Mouse (Mus musculus) heart, embryonic 15.5 days (tissue): ENCODE results near the gene Sntg2. TPM values are rescaled to one million over a fixed set of nuclear protein-coding genes. Genes with fewer than 3 reads are reported as not detected.

Experiments
- ATAC-seq: fragments of 200-750 bp; cut with Nextera tagmentation; replicated peaks from 2 replicates; pipeline ENCODE4 v1.8.0; 2017; ENCODE audit warnings: low read depth, moderate TSS enrichment; ENCODE audit not compliant: insufficient number of reproducible peaks, insufficient read depth, low FRiP score
- H3K27ac ChIP-seq: fragments of 300-500 bp; sonication (generic); 2 replicates; pipeline ENCODE4 v1.5.1; 2015; ENCODE audit warnings: mild to moderate bottlenecking, inconsistent platforms
- H3K27me3 ChIP-seq: fragments of 300-500 bp; sonication (generic); 2 replicates; pipeline ENCODE4 v1.6.1; 2015; ENCODE audit warnings: inconsistent platforms
- H3K36me3 ChIP-seq: fragments of 300-500 bp; sonication (generic); 2 replicates; pipeline ENCODE4 v1.6.1; 2015; ENCODE audit warnings: mild to moderate bottlenecking, inconsistent platforms
- H3K4me1 ChIP-seq: fragments of 300-500 bp; sonication (generic); replicated peaks from 2 replicates; pipeline ENCODE4 v1.6.1; 2015; ENCODE audit warnings: inconsistent platforms
- H3K4me2 ChIP-seq: fragments of 300-500 bp; sonication (generic); 2 replicates; pipeline ENCODE4 v1.6.1; 2015; ENCODE audit warnings: inconsistent platforms, mild to moderate bottlenecking, moderate library complexity
- H3K4me3 ChIP-seq: fragments of 300-500 bp; sonication (generic); 2 replicates; pipeline ENCODE4 v1.5.1; 2015; ENCODE audit warnings: mild to moderate bottlenecking, inconsistent platforms
- H3K9ac ChIP-seq: fragments of 300-500 bp; sonication (generic); 2 replicates; pipeline ENCODE4 v1.6.1; 2015; ENCODE audit warnings: mild to moderate bottlenecking, inconsistent platforms
- H3K9me3 ChIP-seq: fragments of 300-500 bp; sonication (generic); replicated peaks from 2 replicates; pipeline ENCODE4 v1.6.1; 2016; ENCODE audit warnings: inconsistent platforms
- WGBS: fragments of 180-500 bp; shearing (Covaris S2); methylation state at CpG from one replicate; pipeline ENCODE4 v1.1.7; 2015; ENCODE audit warnings: mixed read lengths; 5-methylcytosine and 5-hydroxymethylcytosine counted together
- polyA plus RNA-seq: library from polyadenylated mRNA; unstranded; fragments of >200 nt; fragmentation: Nextera tagmentation; extraction: Ambion mirVana; gene quantifications from 2 replicates; pipeline ENCODE4 v1.2.1, GENCODE M21; 2015

Gene Sntg2
- polyA plus RNA-seq, 1 experiment from 2014 or later, result 5.0 TPM

DNA sequence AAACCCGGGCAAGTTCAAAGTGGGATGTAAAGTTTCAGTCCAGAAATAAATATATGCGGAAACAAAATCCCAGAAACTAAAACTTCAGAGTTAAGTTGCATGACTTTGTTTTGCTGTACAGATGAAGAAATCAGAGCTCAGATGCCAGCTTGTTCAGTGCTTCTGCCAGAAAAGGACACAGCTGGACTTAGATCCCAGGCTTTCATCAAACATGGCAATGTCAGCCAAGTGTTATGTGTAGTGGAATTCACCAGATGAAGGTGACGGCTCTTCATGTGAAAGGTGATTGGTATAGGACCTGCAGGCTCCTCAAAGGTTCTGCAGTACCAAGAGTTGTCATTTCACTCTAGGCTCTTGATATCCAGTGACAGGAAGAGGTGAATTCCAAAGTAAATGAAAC is 132.3 kb downstream of the Sntg2 start:
- H3K27ac ChIP-seq, result no peak overlapping the region
- H3K27me3 ChIP-seq, result no peaks in the 10 kb centered on the region
- no peaks in the 10 kb centered on the region for H3K36me3 ChIP-seq
- no peak overlapping the region for H3K4me3 ChIP-seq
- H3K9me3 ChIP-seq, result no peaks in the 10 kb centered on the region
- H3K4me2 ChIP-seq, result no peak overlapping the region
- ATAC-seq, result no peak
- H3K4me1 ChIP-seq, result 0 out of 2 replicates have a peak, but pooled peaks cover 5% of the 10 kb centered on the region
- WGBS, result 75% methylated on average over 3 of the region's 3 CpGs
- no peak overlapping the region for H3K9ac ChIP-seq

DNA sequence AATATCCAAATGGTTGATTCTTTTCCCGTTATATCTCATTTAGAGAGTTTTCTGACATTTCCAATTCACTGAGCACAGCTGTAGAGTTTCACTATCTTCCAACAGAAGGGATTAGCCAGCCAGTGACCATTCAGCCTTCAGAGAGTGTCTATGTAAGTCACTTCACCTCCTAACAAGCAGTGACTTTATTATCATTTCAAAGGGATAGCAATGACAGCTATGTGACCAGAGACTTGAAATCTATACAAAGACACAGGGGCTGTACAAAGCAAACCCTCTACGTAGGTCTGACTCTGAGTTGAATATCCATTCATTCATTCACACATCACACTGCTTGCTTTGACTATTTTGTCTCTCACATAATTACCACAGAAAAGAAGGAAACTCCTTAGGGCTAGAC is 138.2 kb downstream of the Sntg2 start:
- H3K36me3 ChIP-seq, result no peaks in the 10 kb centered on the region
- H3K4me2 ChIP-seq, result no peak overlapping the region
- no peaks in the 10 kb centered on the region for H3K4me1 ChIP-seq
- no peak overlapping the region for H3K4me3 ChIP-seq
- H3K27ac ChIP-seq, result no peak overlapping the region
- H3K9me3 ChIP-seq, result no peaks in the 10 kb centered on the region
- WGBS, result 61% methylated on average over 2 of the region's 2 CpGs
- no peak for ATAC-seq
- H3K9ac ChIP-seq, result no peak overlapping the region
- no peaks in the 10 kb centered on the region for H3K27me3 ChIP-seq

DNA sequence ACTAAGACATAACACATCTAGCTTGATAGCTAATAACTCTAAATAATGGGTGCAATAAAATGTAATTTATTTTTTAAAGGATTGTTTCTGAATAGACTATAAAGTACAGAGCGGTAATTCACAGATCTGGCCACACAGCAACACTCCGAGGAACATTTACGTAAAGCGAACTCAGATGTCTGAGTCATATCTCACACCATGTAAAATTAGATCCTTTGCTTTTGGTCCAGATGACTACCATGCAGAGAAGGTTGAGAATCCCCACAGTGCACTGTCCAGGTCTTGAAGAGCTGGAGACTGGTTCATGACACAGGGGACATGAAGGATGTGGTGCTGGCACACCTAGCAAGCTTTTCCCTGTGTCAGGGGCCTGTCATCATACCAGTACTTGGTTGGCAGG is 145.2 kb downstream of the Sntg2 start:
- Histone ChIP-seq H3K4me1 (no peaks in the 10 kb centered on the region), H3K4me3 (no peak overlapping the region), H3K9me3 (no peaks in the 10 kb centered on the region), H3K36me3 (no peaks in the 10 kb centered on the region), H3K27ac (no peak overlapping the region), H3K9ac (no peak overlapping the region), H3K4me2 (no peak overlapping the region), H3K27me3 (no peaks in the 10 kb centered on the region)
- 88% methylated on average over 4 of the region's 4 CpGs for WGBS
- ATAC-seq, result no peak

DNA sequence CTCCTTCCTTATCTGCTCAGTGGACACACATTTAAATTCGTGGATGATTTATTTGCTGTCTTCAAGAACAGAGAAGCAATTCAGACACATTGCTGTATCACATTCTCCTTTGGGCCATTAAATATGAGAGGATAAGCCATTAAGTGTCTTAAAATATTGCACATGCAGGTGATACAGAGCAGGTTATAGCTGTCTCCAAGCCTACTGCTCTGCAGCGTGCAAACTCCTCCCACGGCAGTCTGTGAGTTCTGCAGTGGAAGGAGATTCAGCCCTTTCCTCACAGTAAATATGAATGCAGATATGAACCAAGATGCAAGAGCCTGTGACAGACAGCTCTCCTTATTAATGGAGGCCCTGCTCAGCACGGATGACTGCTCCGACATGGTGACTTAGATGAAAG is 146.9 kb downstream of the Sntg2 start:
- H3K27ac ChIP-seq, result no peak overlapping the region
- no peak overlapping the region for H3K4me3 ChIP-seq
- H3K9ac ChIP-seq, result no peak overlapping the region
- no peaks in the 10 kb centered on the region for H3K27me3 ChIP-seq
- no peaks in the 10 kb centered on the region for H3K9me3 ChIP-seq
- H3K4me2 ChIP-seq, result no peak overlapping the region
- 69% methylated on average over 5 of the region's 5 CpGs for WGBS
- no peaks in the 10 kb centered on the region for H3K4me1 ChIP-seq
- no peaks in the 10 kb centered on the region for H3K36me3 ChIP-seq
- no peak for ATAC-seq

DNA sequence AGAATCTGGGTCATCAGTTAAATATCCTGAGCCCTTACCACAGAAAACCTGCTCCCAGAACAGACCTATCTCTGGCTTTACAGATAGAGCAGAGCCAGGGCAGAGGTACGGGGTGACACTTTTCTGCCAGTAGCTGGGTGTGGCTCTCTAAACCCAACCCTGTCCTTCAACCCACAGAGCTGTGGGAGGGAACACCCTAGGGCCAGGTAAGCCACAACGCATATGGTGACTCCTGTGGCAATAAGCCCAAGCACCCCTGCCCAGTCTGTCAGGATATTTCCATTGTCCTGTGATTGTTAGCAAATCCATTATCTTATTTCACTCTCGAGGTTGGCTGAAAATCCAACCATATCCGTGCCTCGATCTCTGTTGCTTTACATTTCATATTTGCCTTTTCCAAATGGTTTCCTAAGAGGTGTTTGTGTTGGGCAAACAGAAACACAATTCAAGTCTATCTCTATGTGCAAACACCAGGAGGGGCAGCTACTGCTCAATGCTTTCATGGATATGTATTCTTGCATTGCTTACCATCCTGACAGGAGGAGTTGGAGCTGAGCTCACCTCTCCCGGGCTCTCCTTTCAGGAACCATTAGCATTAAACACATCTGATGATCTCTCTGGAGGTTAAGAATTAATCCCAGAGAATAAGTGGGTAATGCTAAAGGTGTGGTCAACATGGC is 156.3 kb downstream of the Sntg2 start:
- Histone ChIP-seq H3K4me3 (no peak overlapping the region), H3K9ac (no peak overlapping the region), H3K4me1 (no peaks in the 10 kb centered on the region), H3K9me3 (no peaks in the 10 kb centered on the region), H3K27ac (no peak overlapping the region), H3K27me3 (no peaks in the 10 kb centered on the region), H3K4me2 (no peak overlapping the region), H3K36me3 (no peaks in the 10 kb centered on the region)
- ATAC-seq, result no peak
- WGBS, result 71% methylated on average over 6 of the region's 6 CpGs

DNA sequence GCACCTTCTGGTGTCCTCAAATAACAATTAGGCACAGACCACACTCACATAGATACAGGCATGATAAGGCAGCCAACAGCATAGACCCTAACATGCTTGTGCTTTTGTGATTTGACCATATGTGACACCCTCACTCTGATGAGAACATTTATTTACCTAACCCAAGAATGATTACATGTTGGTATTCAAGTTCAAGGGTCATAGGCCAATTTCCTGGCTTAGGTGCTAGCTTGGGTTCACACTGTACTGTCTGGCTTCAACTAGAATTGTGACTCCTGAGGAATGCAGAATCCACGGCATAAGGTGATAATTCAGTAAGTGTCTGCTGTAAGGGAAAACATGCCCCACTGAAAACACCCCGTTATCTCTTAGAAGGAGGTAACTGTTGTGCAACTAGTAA is 158.4 kb downstream of the Sntg2 start:
- Histone ChIP-seq H3K27ac (no peak overlapping the region), H3K9ac (no peak overlapping the region), H3K4me2 (no peak overlapping the region), H3K9me3 (no peaks in the 10 kb centered on the region), H3K4me1 (no peaks in the 10 kb centered on the region), H3K27me3 (no peaks in the 10 kb centered on the region), H3K36me3 (no peaks in the 10 kb centered on the region), H3K4me3 (no peak overlapping the region)
- no peak for ATAC-seq
- WGBS, result 48% methylated on average over 2 of the region's 2 CpGs

DNA sequence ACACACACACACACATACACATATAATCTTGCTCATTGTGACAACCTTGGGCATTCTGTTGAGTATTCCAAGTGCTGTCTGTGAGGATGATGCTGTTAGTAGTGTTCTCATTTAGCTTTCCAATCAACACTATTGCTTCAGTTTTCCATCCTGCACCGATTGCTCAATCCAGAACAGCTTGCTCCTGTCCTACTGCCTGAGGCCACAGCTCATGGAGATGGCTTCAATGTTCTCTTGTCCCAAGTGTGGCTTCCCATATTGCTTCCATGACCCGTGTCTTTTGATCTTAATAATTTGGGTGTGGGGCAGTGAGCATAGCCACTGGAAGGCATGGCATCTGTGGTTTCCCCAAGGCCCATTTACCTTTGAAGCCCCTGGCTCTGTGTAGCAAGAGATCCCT is 162.8 kb downstream of the Sntg2 start:
- Histone ChIP-seq H3K27ac (no peak overlapping the region), H3K4me1 (0 out of 2 replicates have a peak, but pooled peaks cover 3% of the 10 kb centered on the region), H3K27me3 (no peaks in the 10 kb centered on the region), H3K9ac (no peak overlapping the region), H3K36me3 (no peaks in the 10 kb centered on the region), H3K4me3 (no peak overlapping the region), H3K9me3 (no peaks in the 10 kb centered on the region), H3K4me2 (no peak overlapping the region)
- 84% methylated on average over 2 of the region's 2 CpGs for WGBS
- ATAC-seq, result no peak

DNA sequence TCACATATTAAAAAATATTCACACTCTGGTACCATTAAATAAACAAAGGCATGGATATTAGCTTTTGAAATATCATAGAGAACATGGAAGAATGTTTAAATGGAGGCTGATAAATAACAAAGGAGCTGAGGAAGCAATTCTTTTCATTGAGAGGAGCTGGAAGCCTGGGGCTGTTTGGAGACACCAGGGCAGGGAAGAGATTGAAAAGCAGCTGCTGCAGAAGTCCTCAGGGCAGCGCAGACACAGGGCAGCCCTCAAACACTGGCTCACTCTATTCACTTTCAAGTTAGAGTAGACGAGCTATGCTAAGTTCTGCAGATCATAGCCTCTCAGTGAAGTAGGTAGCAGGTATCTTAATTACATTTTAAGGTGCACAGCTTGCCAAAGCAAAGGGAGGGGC is 164.6 kb downstream of the Sntg2 start:
- no peak for ATAC-seq
- no peaks in the 10 kb centered on the region for H3K27me3 ChIP-seq
- H3K4me1 ChIP-seq, result peaks cover 12% of the 10 kb centered on the region; the same call in 1 of the 2 replicates

DNA sequence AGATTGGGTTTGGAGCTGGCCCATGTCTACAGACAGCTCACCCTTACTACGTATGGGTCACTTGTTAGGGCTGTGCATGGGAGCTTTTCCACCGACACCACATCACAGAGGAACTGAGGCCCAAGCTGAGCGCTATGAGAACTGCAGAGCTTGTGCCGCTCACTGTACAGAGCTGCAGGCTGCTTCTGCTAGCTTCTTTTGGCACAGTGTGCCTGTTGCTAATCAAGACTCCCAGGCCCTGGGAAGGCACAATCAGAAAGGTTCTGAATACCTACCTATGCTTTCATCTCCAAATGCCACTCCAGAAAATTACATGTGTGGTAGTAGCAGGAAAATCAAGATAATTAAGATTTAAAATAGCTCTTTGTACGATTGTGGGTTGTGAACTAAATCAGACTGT is 165.1 kb downstream of the Sntg2 start:
- Histone ChIP-seq H3K4me1 (peaks cover 12% of the 10 kb centered on the region; the same call in 1 of the 2 replicates), H3K4me3 (no peak overlapping the region), H3K27me3 (no peaks in the 10 kb centered on the region), H3K27ac (no peak overlapping the region), H3K4me2 (no peak overlapping the region), H3K36me3 (no peaks in the 10 kb centered on the region), H3K9ac (no peak overlapping the region), H3K9me3 (no peaks in the 10 kb centered on the region)
- 63% methylated on average over 5 of the region's 5 CpGs for WGBS
- ATAC-seq, result no peak

More for the DNA sequence above, 164.6 kb downstream of the Sntg2 start:
- H3K4me3 ChIP-seq, result no peak overlapping the region
- H3K4me2 ChIP-seq, result no peak overlapping the region
- no peak overlapping the region for H3K27ac ChIP-seq
- 56% methylated on average over 2 of the region's 2 CpGs for WGBS
- H3K9me3 ChIP-seq, result no peaks in the 10 kb centered on the region
- H3K9ac ChIP-seq, result no peak overlapping the region
- no peaks in the 10 kb centered on the region for H3K36me3 ChIP-seq

DNA sequence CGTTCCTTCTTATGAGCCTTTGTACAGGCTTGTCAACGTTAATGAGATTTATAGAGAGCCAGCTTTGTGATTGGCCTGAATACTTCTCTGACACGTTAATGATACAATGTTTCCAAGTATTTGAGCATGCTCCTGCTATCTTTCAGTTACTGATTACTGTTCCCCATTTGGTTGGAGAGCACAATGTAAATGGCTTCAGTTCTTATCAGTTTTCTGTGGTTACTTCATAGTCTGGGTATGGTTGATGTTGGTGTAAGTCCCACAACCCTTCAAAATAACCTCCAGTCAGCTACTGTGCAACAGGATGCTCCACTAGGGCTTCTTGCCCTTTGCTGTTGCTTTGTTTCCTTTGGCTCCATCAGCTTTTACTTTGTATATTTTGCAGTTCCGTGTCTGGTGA is 168.7 kb downstream of the Sntg2 start:
- no peaks in the 10 kb centered on the region for H3K9me3 ChIP-seq
- no peaks in the 10 kb centered on the region for H3K27me3 ChIP-seq
- H3K27ac ChIP-seq, result peak overlapping the region; percentile 64
- peak; percentile 82 for ATAC-seq
- H3K4me3 ChIP-seq, result no peak overlapping the region
- peaks cover 14% of the 10 kb centered on the region; the same call in 1 of the 2 replicates for H3K4me1 ChIP-seq
- no peak overlapping the region for H3K9ac ChIP-seq
- H3K36me3 ChIP-seq, result no peaks in the 10 kb centered on the region
- no peak overlapping the region for H3K4me2 ChIP-seq
- 30% methylated on average over 4 of the region's 4 CpGs for WGBS

DNA sequence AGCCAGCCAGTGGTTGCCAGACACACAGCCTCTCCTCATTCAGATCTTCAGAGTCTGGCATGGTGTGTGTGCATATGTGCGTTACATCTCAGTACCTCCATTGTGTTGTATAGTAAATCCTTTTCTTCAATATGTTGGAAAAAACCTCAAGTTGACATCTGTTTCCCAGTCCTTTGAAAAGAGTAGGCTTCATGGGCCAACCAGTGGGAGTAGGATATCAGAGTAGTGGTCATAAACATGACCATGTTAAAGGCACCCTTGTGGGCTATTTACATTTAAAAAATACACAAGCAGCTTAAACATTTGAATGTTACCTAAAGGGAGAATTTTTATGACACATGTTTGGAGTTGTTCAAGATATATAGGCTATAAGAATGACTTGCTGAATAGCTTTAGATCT is 170.4 kb downstream of the Sntg2 start:
- no peaks in the 10 kb centered on the region for H3K36me3 ChIP-seq
- H3K4me3 ChIP-seq, result no peak overlapping the region
- no peaks in the 10 kb centered on the region for H3K9me3 ChIP-seq
- H3K4me1 ChIP-seq, result peaks cover 14% of the 10 kb centered on the region; the same call in 1 of the 2 replicates
- no peak overlapping the region for H3K9ac ChIP-seq
- no peak for ATAC-seq
- no peak overlapping the region for H3K4me2 ChIP-seq
- no peaks in the 10 kb centered on the region for H3K27me3 ChIP-seq
- WGBS, result 81% methylated on average over 1 of the region's 1 CpGs
- H3K27ac ChIP-seq, result no peak overlapping the region

DNA sequence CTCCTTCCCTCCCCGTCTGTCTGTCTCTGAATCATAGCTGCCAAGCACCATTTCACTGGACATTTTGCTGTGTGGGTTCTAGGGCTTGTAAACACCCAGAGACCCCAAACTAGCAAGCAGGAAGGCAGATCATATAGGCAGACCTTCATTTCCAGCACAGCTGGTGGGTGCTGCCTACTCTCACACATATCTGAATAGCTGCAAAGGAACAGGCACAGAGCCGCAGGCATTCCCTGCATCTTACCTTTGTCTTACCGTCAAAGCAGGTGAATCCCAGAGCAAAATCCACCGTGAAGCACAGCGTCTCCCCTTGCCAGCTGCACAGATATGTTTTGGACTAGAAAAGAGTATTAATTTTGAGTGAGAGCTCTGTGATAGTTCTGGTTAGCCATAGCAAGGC is 172.1 kb downstream of the Sntg2 start:
- H3K9me3 ChIP-seq, result no peaks in the 10 kb centered on the region
- H3K27ac ChIP-seq, result no peak overlapping the region
- no peak overlapping the region for H3K9ac ChIP-seq
- H3K4me3 ChIP-seq, result no peak overlapping the region
- no peak overlapping the region for H3K4me2 ChIP-seq
- no peaks in the 10 kb centered on the region for H3K36me3 ChIP-seq
- no peak for ATAC-seq
- no peaks in the 10 kb centered on the region for H3K27me3 ChIP-seq
- H3K4me1 ChIP-seq, result peaks cover 14% of the 10 kb centered on the region; the same call in 1 of the 2 replicates
- 73% methylated on average over 5 of the region's 5 CpGs for WGBS
